Mouse (Mus musculus) erythroblast, embryonic 14.5 days (primary cell): ENCODE results near the gene Olfr1367.

Experiments used
- GATA1 ChIP-seq: IDR thresholded peaks from 2 replicates; pipeline ENCODE4 v1.6.1; 2012; ENCODE audit warnings: low read length, inconsistent platforms, mixed read lengths
- TAL1 ChIP-seq: IDR thresholded peaks from 3 replicates; pipeline ENCODE4 v1.6.1; 2012; ENCODE audit warnings: low read length, inconsistent platforms, mixed read lengths

- TF ChIP-seq GATA1 (no peak), TAL1 (no peak)
Measured at GRCm38 (mm10) chr13:21366635-21367034, 19.9 kb downstream of the Olfr1367 start.
